Mouse (Mus musculus) lung, embryonic 16.5 days (tissue): ENCODE results near the gene Actr3. TPM values are rescaled to one million over a fixed set of nuclear protein-coding genes. Genes with fewer than 3 reads are reported as not detected.

Experiments used
- ATAC-seq: fragments of 200-750 bp; cut with Nextera tagmentation; 2 replicates; pipeline ENCODE4 v1.8.0; 2017; ENCODE audit warnings: low read depth, mild to moderate bottlenecking, moderate library complexity
- H3K27ac ChIP-seq: fragments of 300-500 bp; sonication (generic); 2 replicates; pipeline ENCODE4 v1.5.1; 2014; ENCODE audit warnings: mild to moderate bottlenecking, control low read depth, low read length
- H3K27me3 ChIP-seq: fragments of 300-500 bp; sonication (generic); 2 replicates; pipeline ENCODE4 v1.6.1; 2014; ENCODE audit warnings: low read depth, low read length, mixed read lengths; ENCODE audit not compliant: control insufficient read depth, insufficient read depth
- H3K36me3 ChIP-seq: fragments of 300-500 bp; sonication (generic); 2 replicates; pipeline ENCODE4 v1.6.1; 2014; ENCODE audit warnings: low read length; ENCODE audit not compliant: control insufficient read depth, insufficient read depth
- H3K4me1 ChIP-seq: fragments of 300-500 bp; sonication (generic); replicated peaks from 2 replicates; pipeline ENCODE4 v1.6.1; 2014; ENCODE audit warnings: low read length, mixed read lengths; ENCODE audit not compliant: control insufficient read depth, insufficient read depth
- H3K4me2 ChIP-seq: fragments of 300-500 bp; sonication (generic); 2 replicates; pipeline ENCODE4 v1.6.1; 2014; ENCODE audit warnings: low read depth, low read length, control low read depth
- H3K4me3 ChIP-seq: fragments of 300-500 bp; sonication (generic); 2 replicates; pipeline ENCODE4 v1.5.1; 2014; ENCODE audit warnings: mild to moderate bottlenecking, low read length, control low read depth
- H3K9ac ChIP-seq: fragments of 300-500 bp; sonication (generic); 2 replicates; pipeline ENCODE4 v1.6.1; 2014; ENCODE audit warnings: low read length, control low read depth
- H3K9me3 ChIP-seq: fragments of 300-500 bp; sonication (generic); 2 replicates; pipeline ENCODE4 v1.6.1; 2016; ENCODE audit warnings: low read length; ENCODE audit not compliant: control insufficient read depth
- WGBS: fragments of 180-500 bp; shearing (Covaris S2); extraction: QIAGEN DNeasy Blood & Tissue Kit; methylation state at CpG from one replicate; pipeline ENCODE4 v1.1.7; 2014; 5-methylcytosine and 5-hydroxymethylcytosine counted together
- polyA plus RNA-seq: library from polyadenylated mRNA; unstranded; fragments of >200 nt; fragmentation: Nextera tagmentation; extraction: Ambion mirVana; gene quantifications from 2 replicates; pipeline ENCODE4 v1.2.1, GENCODE M21; 2015

Actr3 gene
- polyA plus RNA-seq, result 315 and 329 TPM in 2 replicates

- Histone ChIP-seq H3K4me1 (peaks cover 21% of the 10 kb centered on the region), H3K36me3 (no peaks in the 10 kb centered on the region), H3K27me3 (no peaks in the 10 kb centered on the region), H3K9ac (peak within 1 kb of the TSS; percentile 97), H3K4me2 (peak within 1 kb of the TSS; percentile 65), H3K27ac (peak within 1 kb of the TSS; percentile 99), H3K4me3 (peak within 1 kb of the TSS; percentile 90), H3K9me3 (no peaks in the 10 kb centered on the region)
- ATAC-seq, result peak; percentile 94
- WGBS, result under 1% methylated on average over 55 of the region's 59 CpGs
Observed at GRCm38 (mm10) chr1:125435369-125436135, at the start of gene Actr3. TSS of gene Actr3 (minus strand) at chr1:125435727.

GRCm38 (mm10) chr1:125482459-125483287 is 47.1 kb upstream of the Actr3 start:
- WGBS, result 56% methylated on average over 10 of the region's 10 CpGs
- no peaks in the 10 kb centered on the region for H3K9me3 ChIP-seq
- H3K27ac ChIP-seq, result 0 out of 2 replicates have a peak overlapping the region, but pooled peaks have one; percentile 49
- H3K4me3 ChIP-seq, result no peak overlapping the region
- H3K9ac ChIP-seq, result no peak overlapping the region
- H3K27me3 ChIP-seq, result no peaks in the 10 kb centered on the region
- H3K36me3 ChIP-seq, result no peaks in the 10 kb centered on the region
- H3K4me1 ChIP-seq, result 0 out of 2 replicates have a peak, but pooled peaks cover 4% of the 10 kb centered on the region
- no peak overlapping the region for H3K4me2 ChIP-seq
- peak; percentile 17 for ATAC-seq

GRCm38 (mm10) chr1:125481842-125482241 is 46.3 kb upstream of the Actr3 start:
- Histone ChIP-seq H3K4me2 (no peak overlapping the region), H3K4me1 (peaks cover 4% of the 10 kb centered on the region; the same call in 1 of the 2 replicates), H3K9ac (no peak overlapping the region), H3K27me3 (no peaks in the 10 kb centered on the region), H3K4me3 (no peak overlapping the region), H3K36me3 (no peaks in the 10 kb centered on the region), H3K9me3 (no peaks in the 10 kb centered on the region), H3K27ac (peak overlapping the region; percentile 44)
- ATAC-seq, result peak; percentile 71

GRCm38 (mm10) chr1:125478588-125478987 is 43.1 kb upstream of the Actr3 start:
- no peak overlapping the region for H3K9ac ChIP-seq
- H3K9me3 ChIP-seq, result no peaks in the 10 kb centered on the region
- 66% methylated on average over 6 of the region's 6 CpGs for WGBS
- H3K4me2 ChIP-seq, result no peak overlapping the region
- no peaks in the 10 kb centered on the region for H3K36me3 ChIP-seq
- H3K4me3 ChIP-seq, result no peak overlapping the region
- ATAC-seq, result no peak
- H3K4me1 ChIP-seq, result peaks cover 4% of the 10 kb centered on the region; the same call in 1 of the 2 replicates
- H3K27me3 ChIP-seq, result no peaks in the 10 kb centered on the region
- H3K27ac ChIP-seq, result no peak overlapping the region

- 27% methylated on average over 6 of the region's 6 CpGs for WGBS
- H3K9me3 ChIP-seq, result no peaks in the 10 kb centered on the region
- no peaks in the 10 kb centered on the region for H3K36me3 ChIP-seq
- no peaks in the 10 kb centered on the region for H3K27me3 ChIP-seq
- no peak overlapping the region for H3K9ac ChIP-seq
- H3K4me2 ChIP-seq, result no peak overlapping the region
- H3K27ac ChIP-seq, result no peak overlapping the region
- no peaks in the 10 kb centered on the region; the same call in 1 of the 2 replicates for H3K4me1 ChIP-seq
- ATAC-seq, result no peak
- no peak overlapping the region for H3K4me3 ChIP-seq
Observed at GRCm38 (mm10) chr1:125475961-125476682, 40.6 kb upstream of the Actr3 start.

GRCm38 (mm10) chr1:125473866-125474265 is 38.3 kb upstream of the Actr3 start:
- ATAC-seq, result no peak
- 78% methylated on average over 3 of the region's 3 CpGs for WGBS

GRCm38 (mm10) chr1:125473126-125473666 is 37.7 kb upstream of the Actr3 start:
- no peaks in the 10 kb centered on the region for H3K27me3 ChIP-seq
- H3K9me3 ChIP-seq, result no peaks in the 10 kb centered on the region
- H3K36me3 ChIP-seq, result no peaks in the 10 kb centered on the region
- ATAC-seq, result no peak
- no peak overlapping the region for H3K4me3 ChIP-seq
- no peak overlapping the region for H3K27ac ChIP-seq
- H3K4me2 ChIP-seq, result no peak overlapping the region
- H3K4me1 ChIP-seq, result no peaks in the 10 kb centered on the region; the same call in 1 of the 2 replicates
- no peak overlapping the region for H3K9ac ChIP-seq
- 67% methylated on average over 4 of the region's 4 CpGs for WGBS

More at GRCm38 (mm10) chr1:125473866-125474265, 38.3 kb upstream of the Actr3 start:
- no peaks in the 10 kb centered on the region for H3K9me3 ChIP-seq
- no peak overlapping the region for H3K4me3 ChIP-seq
- H3K9ac ChIP-seq, result no peak overlapping the region
- H3K27ac ChIP-seq, result no peak overlapping the region
- H3K36me3 ChIP-seq, result no peaks in the 10 kb centered on the region
- no peak overlapping the region for H3K4me2 ChIP-seq
- H3K4me1 ChIP-seq, result no peaks in the 10 kb centered on the region; the same call in 1 of the 2 replicates
- no peaks in the 10 kb centered on the region for H3K27me3 ChIP-seq

- WGBS, result 59% methylated on average over 4 of the region's 4 CpGs
- Histone ChIP-seq H3K4me2 (no peak overlapping the region), H3K4me1 (peaks cover 5% of the 10 kb centered on the region; the same call in 1 of the 2 replicates), H3K27ac (no peak overlapping the region), H3K4me3 (no peak overlapping the region), H3K9me3 (no peaks in the 10 kb centered on the region), H3K9ac (no peak overlapping the region), H3K36me3 (no peaks in the 10 kb centered on the region), H3K27me3 (no peaks in the 10 kb centered on the region)
- ATAC-seq, result no peak
Observed at GRCm38 (mm10) chr1:125470805-125471648, 35.5 kb upstream of the Actr3 start.
